ENCODE assay signal across 8 mouse cellular contexts in the genomic region with DNA sequence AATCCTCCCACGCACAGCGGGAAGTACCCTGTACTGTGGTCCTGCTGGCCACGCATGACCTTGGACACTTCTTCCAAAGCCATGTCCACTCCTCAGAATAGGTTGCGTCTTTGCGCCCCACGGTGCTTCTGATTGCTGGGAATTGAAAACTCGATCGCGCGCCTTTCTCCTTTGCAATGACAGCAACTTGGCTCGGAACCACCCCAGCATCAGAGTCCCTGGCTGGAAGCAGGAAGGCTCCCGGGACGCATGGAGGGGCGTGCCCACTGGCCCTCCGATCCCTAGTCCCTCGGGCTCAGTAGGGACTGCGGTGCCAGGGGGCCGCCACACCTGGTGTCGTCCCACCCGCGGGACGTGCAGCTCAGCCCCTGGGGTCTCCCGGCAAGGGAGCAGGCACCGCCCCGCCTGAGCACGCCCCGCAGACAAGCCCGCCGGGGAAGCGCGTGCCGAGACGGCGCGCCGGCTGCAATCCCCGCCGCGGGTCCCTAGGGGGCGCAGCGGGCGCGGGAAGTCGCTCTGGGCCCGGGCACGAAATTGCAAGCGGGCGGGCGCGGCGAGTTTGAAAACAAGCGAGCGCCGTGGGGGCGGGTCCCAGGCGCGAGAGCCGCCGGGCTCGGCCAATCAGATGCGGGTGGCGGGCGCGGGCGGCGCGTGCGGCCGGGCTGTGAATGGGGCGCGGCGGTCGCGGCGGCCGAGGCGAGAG. TPM values are rescaled to one million over a fixed set of nuclear protein-coding genes. Genes with fewer than 3 reads are reported as not detected.
DNase-seq lines count a peak whose midpoint lies in the region; ATAC-seq lines count a peak whose summit lies in the region.

TSS of gene Sdk1 (plus strand) at position 650 of the 703 bp plus-strand sequence.

- H3K36me3 ChIP-seq in intestine, embryonic 14.5 days (ENCODE audit: control insufficient read depth, insufficient read depth, low read length), result no peaks in the 10 kb centered on the region

- peaks cover 22% of the 10 kb centered on the region for H3K4me1 ChIP-seq in intestine, embryonic 14.5 days (replicated peaks; ENCODE audit: control insufficient read depth, insufficient read depth, low read length)

- peak within 1 kb of the TSS; percentile 73 for H3K9ac ChIP-seq in intestine, embryonic 14.5 days (ENCODE audit: low read length)

- WGBS in intestine, embryonic 14.5 days, result under 1% methylated on average over 62 of the region's 77 CpGs

- no peaks in the 10 kb centered on the region for H3K9me3 ChIP-seq in intestine, embryonic 14.5 days (ENCODE audit: control insufficient read depth, low read length)

- peak; percentile 97 for ATAC-seq in intestine, embryonic 14.5 days (replicated peaks; ENCODE audit: low FRiP score, low TSS enrichment, low read depth)
- peak; percentile 93 for ATAC-seq in megakaryocyte progenitor cell, adult 5-6 weeks (replicated peaks; ENCODE audit: poor library complexity)

- DNase-seq in adrenal gland, postnatal 10 days, result peak; percentile 98
- peak; percentile 97 for DNase-seq in embryo, embryonic 10.5 days (ENCODE audit: low spot score)
- peak; percentile 90 to 95 for DNase-seq in gastrocnemius, postnatal 36 days
- DNase-seq in intestine, embryonic 14.5 days (ENCODE audit: low spot score), result peak; percentile 97
- peak; percentile 90 to 98 for DNase-seq in left cerebral cortex, postnatal 10 days (ENCODE audit: extremely low spot score in 1 of 2, low spot score in 2 of 2)
- DNase-seq in right cerebral cortex, postnatal 14 days, result peak; percentile 98
- DNase-seq in urinary bladder, postnatal 14 days (ENCODE audit: low spot score), result peak; percentile 97

- H3K27ac ChIP-seq in intestine, embryonic 14.5 days (ENCODE audit: low read depth), result no peak within 1 kb of the TSS

- H3K4me2 ChIP-seq in intestine, embryonic 14.5 days (ENCODE audit: low read length), result peak within 1 kb of the TSS; percentile 88

- H3K4me3 ChIP-seq in intestine, embryonic 14.5 days (ENCODE audit: low read depth, low read length), result peak within 1 kb of the TSS; percentile 70

- intact Hi-C loops in gastrocnemius, postnatal 36 days (cut with DNase I), result loop anchor here (5.0 kb wide), 1 partner anchor 1076 kb away; no protein-coding TSS in a partner anchor
- intact Hi-C loops in left cerebral cortex, postnatal 10 days (cut with DNase I), result loop anchor here (10.0 kb wide), 1 partner anchor 384 kb away; no protein-coding TSS in a partner anchor

- H3K27me3 ChIP-seq in intestine, embryonic 14.5 days (replicated peaks; ENCODE audit: control insufficient read depth, insufficient read depth, low read length), result peaks cover 29% of the 10 kb centered on the region

RNA-seq across cellular contexts. Expression of gene Sdk1, which starts in this region (rescaled TPM):
- total RNA-seq in adrenal gland, postnatal 10 days (2021), result 10 to 100 TPM in 1 of 2 experiments, 1 to 10 TPM in 1; 8.5 to 14.0 TPM
- 1 to 10 TPM; 1.2 to 1.5 TPM for total RNA-seq in gastrocnemius, postnatal 36 days (2021)
- 4.8 and 5.2 TPM in 2 replicates for polyA plus RNA-seq in intestine, embryonic 14.5 days (2014; fragmentation: Nextera tagmentation; extraction: Ambion mirVana)
- 10 to 100 TPM; 13.0 to 15.3 TPM for total RNA-seq in left cerebral cortex, postnatal 10 days (2021)
- total RNA-seq in megakaryocyte progenitor cell, adult 5-6 weeks (2015), result not detected in 2 replicates
- not detected in 2 replicates for total RNA-seq in megakaryocyte progenitor cell, adult 5-6 weeks (2017)

Comparison
In these comparisons a context has a peak if more than half of its experiments do, and no peak if none do; other contexts are left out.
1. Peak in ATAC-seq in megakaryocyte progenitor cell, adult 5-6 weeks; RNA of the gene not detected or under 1 TPM.